Mouse (Mus musculus): ENCODE data around the gene Rgs10.

- TF ChIP-seq POLR2A (IDR thresholded peaks at IDR 0.05; ENCODE audit: borderline replicate concordance, extremely low read depth, insufficient read depth, insufficient read length, poor library complexity, severe bottlenecking) (no peak), CTCF (IDR thresholded peaks at IDR 0.05; ENCODE audit: borderline replicate concordance, extremely low read depth, insufficient read depth, insufficient read length) (no peak)
Observed at GRCm38 (mm10) chr7:128416664-128417063, 1.9 kb downstream of the Rgs10 start.
